Mouse (Mus musculus) ES-Bruce4 (cell line): ENCODE measurements around the gene Cfl1.

Experiments used
- CTCF ChIP-seq: IDR thresholded peaks from one replicate; pipeline ENCODE4 v1.8.1; 2011; ENCODE audit warnings: low read depth, low read length
- EP300 ChIP-seq: IDR thresholded peaks from 2 replicates; pipeline ENCODE4 v1.6.1; 2011; ENCODE audit warnings: low read depth, low read length; ENCODE audit not compliant: insufficient read depth

- TF ChIP-seq EP300 (no peak), CTCF (no peak)
Observed at GRCm38 (mm10) chr19:5459019-5459418, 31.2 kb upstream of the Cfl1 start.
